Mouse (Mus musculus) thymus, adult 2 months (tissue): ENCODE measurements around the gene Minos1. TPM values are rescaled to one million over a fixed set of nuclear protein-coding genes. Genes with fewer than 3 reads are reported as not detected.

Experiments used
- DNase-seq: peaks from one replicate; pipeline ENCODE4 v3.0.0; 2021
- H3K27ac ChIP-seq: fragments of 200-500 bp; 2 replicates; pipeline ENCODE4 v1.5.1; 2012; ENCODE audit warnings: low read length, control low read depth; ENCODE audit not compliant: control insufficient read depth, insufficient read depth
- H3K27me3 ChIP-seq: fragments of 200-500 bp; 2 replicates; pipeline ENCODE4 v1.6.1; 2012; ENCODE audit warnings: mild to moderate bottlenecking, low read length, moderate library complexity, mixed read lengths; ENCODE audit not compliant: control insufficient read depth, insufficient read depth
- H3K36me3 ChIP-seq: fragments of 200-500 bp; 2 replicates; pipeline ENCODE4 v1.6.1; 2012; ENCODE audit warnings: mild to moderate bottlenecking, low read length, moderate library complexity; ENCODE audit not compliant: control insufficient read depth, insufficient read depth
- H3K4me1 ChIP-seq: fragments of 200-500 bp; replicated peaks from 2 replicates; pipeline ENCODE4 v1.6.1; 2012; ENCODE audit warnings: low read length; ENCODE audit not compliant: control insufficient read depth, insufficient read depth
- H3K4me3 ChIP-seq: fragments of 200-500 bp; 2 replicates; pipeline ENCODE4 v1.5.1; 2012; ENCODE audit warnings: mild to moderate bottlenecking, low read length, control low read depth, moderate library complexity; ENCODE audit not compliant: control insufficient read depth, insufficient read depth
- CTCF ChIP-seq: fragments of 200-500 bp; IDR thresholded peaks from 2 replicates; pipeline ENCODE4 v1.5.1; 2012; ENCODE audit warnings: mild to moderate bottlenecking, control low read depth, low read length, moderate library complexity, borderline replicate concordance; ENCODE audit not compliant: control insufficient read depth, poor library complexity, insufficient read depth; ENCODE audit errors: extremely low read depth
- POLR2A ChIP-seq: fragments of 200-500 bp; IDR thresholded peaks from 2 replicates; pipeline ENCODE4 v1.6.1; 2012; ENCODE audit warnings: mild to moderate bottlenecking, low read length, control low read depth, moderate library complexity; ENCODE audit not compliant: control insufficient read depth, poor library complexity, insufficient read depth; ENCODE audit errors: extremely low read depth
- WGBS: fragments of 180-500 bp; shearing (Covaris S2); methylation state at CpG from one replicate; pipeline ENCODE4 v1.1.7; 2018; 5-methylcytosine and 5-hydroxymethylcytosine counted together
- polyA plus RNA-seq: library from polyadenylated mRNA; depleted of rRNA; stranded (reverse); fragments of >200 nt; gene quantifications from 2 replicates; pipeline ENCODE4 v1.2.3, GENCODE M21; 2012

Gene Minos1
- polyA plus RNA-seq, 1 experiment = 65.3 TPM

GRCm38 (mm10) chr4:139100326-139100725 is 30.6 kb downstream of the Minos1 start:
- no peaks in the 10 kb centered on the region for H3K27me3 ChIP-seq
- WGBS = 98% methylated on average over 8 of the region's 8 CpGs
- TF ChIP-seq CTCF (no peak), POLR2A (no peak)
- no peaks in the 10 kb centered on the region for H3K4me1 ChIP-seq
- no peak for DNase-seq
- H3K4me3 ChIP-seq = no peak overlapping the region
- no peak overlapping the region for H3K27ac ChIP-seq
- H3K36me3 ChIP-seq = peaks cover 11% of the 10 kb centered on the region; the same call in 1 of the 2 replicates

DNA sequence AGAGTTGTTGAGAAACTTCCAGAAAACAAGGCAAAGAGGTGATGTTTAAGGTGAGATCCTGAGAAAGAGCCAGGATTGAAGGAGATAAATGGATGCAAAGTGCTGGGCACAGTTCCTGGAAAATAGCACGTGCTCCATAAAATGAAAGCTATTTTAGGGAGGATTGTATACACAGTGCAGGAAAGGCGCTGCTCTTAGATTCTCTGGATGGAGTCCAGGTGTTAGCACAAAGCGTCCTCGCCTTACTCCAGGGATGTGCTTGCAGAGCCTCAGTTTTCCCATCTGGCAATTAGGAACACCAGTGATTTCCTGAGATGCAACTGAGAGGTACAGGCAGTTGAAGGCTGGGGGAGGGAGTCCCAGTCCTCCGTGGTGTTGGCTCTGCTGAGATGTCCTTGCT is 34.7 kb downstream of the Minos1 start:
- Histone ChIP-seq H3K4me3 (no peak overlapping the region), H3K27me3 (peaks cover 6% of the 10 kb centered on the region; the same call in 1 of the 2 replicates), H3K27ac (no peak overlapping the region), H3K36me3 (no peaks in the 10 kb centered on the region), H3K4me1 (no peaks in the 10 kb centered on the region)
- 79% methylated on average over 5 of the region's 5 CpGs for WGBS
- TF ChIP-seq POLR2A = no peak
- no peak for TF ChIP-seq CTCF
- no peak for DNase-seq

DNA sequence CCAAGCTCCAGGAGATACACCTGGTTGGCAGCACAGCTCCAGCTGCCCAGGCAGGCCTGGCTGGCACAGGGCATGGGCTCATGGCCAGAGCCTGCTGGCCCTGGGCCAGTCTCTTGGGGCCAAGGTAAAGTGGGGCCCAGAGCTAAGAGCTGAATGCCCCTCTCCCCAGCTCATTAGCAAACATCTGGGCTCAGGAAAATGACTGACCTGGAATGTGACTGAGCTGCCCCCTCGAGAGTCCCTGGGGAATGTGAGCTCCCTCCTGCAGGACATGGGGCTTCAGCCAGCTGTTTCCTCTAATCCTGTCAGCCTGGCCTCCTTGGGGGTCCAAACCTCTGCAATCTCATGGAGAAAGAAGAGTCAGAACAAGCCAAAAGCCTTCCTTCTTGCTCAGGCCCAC is 35.5 kb downstream of the Minos1 start:
- Histone ChIP-seq H3K36me3 (no peaks in the 10 kb centered on the region), H3K27me3 (peaks cover 6% of the 10 kb centered on the region; the same call in 1 of the 2 replicates), H3K27ac (no peak overlapping the region), H3K4me1 (no peaks in the 10 kb centered on the region), H3K4me3 (no peak overlapping the region)
- no peak for DNase-seq
- WGBS = 82% methylated on average over 1 of the region's 1 CpGs
- no peak for TF ChIP-seq CTCF
- TF ChIP-seq POLR2A = no peak

- DNase-seq = no peak
- WGBS = 58% methylated on average over 13 of the region's 13 CpGs
- Histone ChIP-seq H3K27ac (no peak overlapping the region), H3K27me3 (peaks cover 6% of the 10 kb centered on the region; the same call in 1 of the 2 replicates), H3K4me3 (no peak overlapping the region), H3K36me3 (no peaks in the 10 kb centered on the region), H3K4me1 (no peaks in the 10 kb centered on the region)
- TF ChIP-seq POLR2A = no peak
- TF ChIP-seq CTCF = no peak
Measured at GRCm38 (mm10) chr4:139093196-139093530, 37.8 kb downstream of the Minos1 start.

- H3K27ac ChIP-seq = no peak within 1 kb of the TSS
- 4% methylated on average over 105 of the region's 105 CpGs for WGBS
- H3K4me3 ChIP-seq = peak within 1 kb of the TSS; percentile 8
- no peak for DNase-seq
- H3K27me3 ChIP-seq = peaks cover 6% of the 10 kb centered on the region; the same call in 1 of the 2 replicates
- TF ChIP-seq POLR2A (no peak), CTCF (no peak)
- no peaks in the 10 kb centered on the region for H3K4me1 ChIP-seq
- H3K36me3 ChIP-seq = no peaks in the 10 kb centered on the region
Measured at GRCm38 (mm10) chr4:139092356-139093195, 38.3 kb downstream of the Minos1 start, which contains the start of gene Nbl1. TSS of gene Nbl1 (minus strand) at chr4:139092993.

GRCm38 (mm10) chr4:139091478-139092355 is 39.2 kb downstream of the Minos1 start:
- H3K27me3 ChIP-seq = peaks cover 6% of the 10 kb centered on the region; the same call in 1 of the 2 replicates
- no peak for DNase-seq
- no peaks in the 10 kb centered on the region for H3K36me3 ChIP-seq
- no peak for TF ChIP-seq CTCF
- TF ChIP-seq POLR2A = no peak
- 14% methylated on average over 28 of the region's 28 CpGs for WGBS
- no peaks in the 10 kb centered on the region for H3K4me1 ChIP-seq
- H3K4me3 ChIP-seq = no peak overlapping the region; the same call in 1 of the 2 replicates
- H3K27ac ChIP-seq = no peak overlapping the region
